Mouse (Mus musculus) forebrain, embryonic 14.5 days (tissue): ENCODE measurements around the gene Mtx1. TPM values are rescaled to one million over a fixed set of nuclear protein-coding genes. Genes with fewer than 3 reads are reported as not detected.

Experiments used
- ATAC-seq: fragments of 200-750 bp; cut with Nextera tagmentation; 2 replicates; pipeline ENCODE4 v1.8.0; 2017; ENCODE audit warnings: mild to moderate bottlenecking, moderate library complexity
- DNase-seq: peaks from one replicate; pipeline ENCODE4 v3.0.0-alpha.2; 2015; ENCODE audit warnings: low spot score
- H3K27ac ChIP-seq: fragments of 300-500 bp; sonication (generic); 2 replicates; pipeline ENCODE4 v1.5.1; 2014; ENCODE audit warnings: low read depth, mild to moderate bottlenecking, control low read depth, low read length, moderate library complexity
- H3K27me3 ChIP-seq: fragments of 300-500 bp; sonication (generic); replicated peaks from 2 replicates; pipeline ENCODE4 v1.6.1; 2014; ENCODE audit warnings: low read length, control low read depth, mixed read lengths; ENCODE audit not compliant: control insufficient read depth, insufficient read depth
- H3K36me3 ChIP-seq: fragments of 300-500 bp; sonication (generic); 2 replicates; pipeline ENCODE4 v1.6.1; 2014; ENCODE audit warnings: low read length, control low read depth; ENCODE audit not compliant: control insufficient read depth, insufficient read depth
- H3K4me1 ChIP-seq: fragments of 300-500 bp; sonication (generic); 2 replicates; pipeline ENCODE4 v1.6.1; 2014; ENCODE audit warnings: antibody characterized with exemption, low read length, control low read depth; ENCODE audit not compliant: control insufficient read depth, insufficient read depth
- H3K4me2 ChIP-seq: fragments of 300-500 bp; sonication (generic); 2 replicates; pipeline ENCODE4 v1.6.1; 2014; ENCODE audit warnings: mild to moderate bottlenecking, control low read depth, low read length
- H3K4me3 ChIP-seq: fragments of 300-500 bp; sonication (generic); 2 replicates; pipeline ENCODE4 v1.5.1; 2014; ENCODE audit warnings: low read depth, low read length, control low read depth
- H3K9ac ChIP-seq: fragments of 300-500 bp; sonication (generic); 2 replicates; pipeline ENCODE4 v1.6.1; 2014; ENCODE audit warnings: mild to moderate bottlenecking, low read length, control low read depth, moderate library complexity
- H3K9me3 ChIP-seq: fragments of 300-500 bp; sonication (generic); replicated peaks from 2 replicates; pipeline ENCODE4 v1.6.1; 2016; ENCODE audit warnings: low read length, control low read depth, mixed read lengths; ENCODE audit not compliant: control insufficient read depth
- WGBS: fragments of 180-500 bp; shearing (Covaris S2); extraction: QIAGEN DNeasy Blood & Tissue Kit; methylation state at CpG from one replicate; pipeline ENCODE4 v1.1.7; 2014; 5-methylcytosine and 5-hydroxymethylcytosine counted together
- polyA plus RNA-seq: library from polyadenylated mRNA; unstranded; fragments of >200 nt; fragmentation: Nextera tagmentation; extraction: Ambion mirVana; gene quantifications from 2 replicates; pipeline ENCODE4 v1.2.1, GENCODE M21; 2014

The Mtx1 gene
- polyA plus RNA-seq, 1 experiment from 2014 or later, result 182 TPM

- no peak for ATAC-seq
- Histone ChIP-seq H3K27ac (no peak overlapping the region), H3K27me3 (no peaks in the 10 kb centered on the region), H3K9me3 (no peaks in the 10 kb centered on the region), H3K4me1 (peaks cover 8% of the 10 kb centered on the region), H3K4me3 (no peak overlapping the region), H3K9ac (no peak overlapping the region), H3K4me2 (no peak overlapping the region), H3K36me3 (peaks cover 12% of the 10 kb centered on the region)
- no peak for DNase-seq
- WGBS, result 28% methylated on average over 23 of the region's 23 CpGs
Observed at GRCm38 (mm10) chr3:89187197-89187596, 39.7 kb downstream of the Mtx1 start.

- Histone ChIP-seq H3K27ac (no peak overlapping the region), H3K36me3 (peaks cover 44% of the 10 kb centered on the region), H3K4me3 (peak overlapping the region; percentile 58), H3K4me2 (peak overlapping the region; percentile 91), H3K4me1 (peaks cover 8% of the 10 kb centered on the region), H3K9ac (peak overlapping the region; percentile 89), H3K27me3 (no peaks in the 10 kb centered on the region), H3K9me3 (no peaks in the 10 kb centered on the region)
- ATAC-seq (no peak), DNase-seq (no peak)
- 77% methylated on average over 6 of the region's 6 CpGs for WGBS
Observed at GRCm38 (mm10) chr3:89183959-89184315, 43.0 kb downstream of the Mtx1 start.

GRCm38 (mm10) chr3:89183058-89183958 lies 43.6 kb downstream of the Mtx1 start, which contains the start of gene Fam189b:
TSS of gene Fam189b (plus strand) at chr3:89183143.
- Histone ChIP-seq H3K9ac (peak within 1 kb of the TSS; percentile 89), H3K4me1 (peaks cover 10% of the 10 kb centered on the region), H3K9me3 (no peaks in the 10 kb centered on the region), H3K27ac (peak within 1 kb of the TSS; percentile 89), H3K4me3 (peak within 1 kb of the TSS; percentile 58), H3K4me2 (peak within 1 kb of the TSS; percentile 91), H3K36me3 (peaks cover 40% of the 10 kb centered on the region), H3K27me3 (no peaks in the 10 kb centered on the region)
- 4% methylated on average over 38 of the region's 39 CpGs for WGBS
- DNase-seq, result peak; percentile 93
- peak; percentile 95 for ATAC-seq

- peak overlapping the region; percentile 89; the same call in 1 of the 2 replicates for H3K27ac ChIP-seq
- peaks cover 38% of the 10 kb centered on the region for H3K36me3 ChIP-seq
- H3K4me1 ChIP-seq, result peaks cover 16% of the 10 kb centered on the region
- no peaks in the 10 kb centered on the region for H3K27me3 ChIP-seq
- H3K9ac ChIP-seq, result peak overlapping the region; percentile 89; the same call in 1 of the 2 replicates
- WGBS, result 50% methylated on average over 7 of the region's 7 CpGs
- H3K4me2 ChIP-seq, result peak overlapping the region; percentile 91
- DNase-seq (no peak), ATAC-seq (no peak)
- no peaks in the 10 kb centered on the region for H3K9me3 ChIP-seq
- peak overlapping the region; percentile 58 for H3K4me3 ChIP-seq
Observed at GRCm38 (mm10) chr3:89182531-89183057, 44.3 kb downstream of the Mtx1 start.

GRCm38 (mm10) chr3:89181749-89182500 lies 45.0 kb downstream of the Mtx1 start:
- 94% methylated on average over 27 of the region's 27 CpGs for WGBS
- Histone ChIP-seq H3K4me1 (peaks cover 16% of the 10 kb centered on the region), H3K27ac (no peak overlapping the region), H3K4me2 (no peak overlapping the region), H3K4me3 (no peak overlapping the region), H3K9me3 (no peaks in the 10 kb centered on the region), H3K27me3 (no peaks in the 10 kb centered on the region), H3K9ac (no peak overlapping the region), H3K36me3 (peaks cover 38% of the 10 kb centered on the region)
- no peak for DNase-seq
- no peak for ATAC-seq

- no peak for DNase-seq
- Histone ChIP-seq H3K4me1 (peaks cover 16% of the 10 kb centered on the region), H3K9me3 (no peaks in the 10 kb centered on the region), H3K4me2 (no peak overlapping the region), H3K4me3 (no peak overlapping the region), H3K27ac (no peak overlapping the region), H3K27me3 (no peaks in the 10 kb centered on the region), H3K36me3 (peaks cover 64% of the 10 kb centered on the region), H3K9ac (0 out of 2 replicates have a peak overlapping the region, but pooled peaks have one; percentile 17)
- WGBS, result 93% methylated on average over 11 of the region's 11 CpGs
- ATAC-seq, result no peak
Observed at GRCm38 (mm10) chr3:89179056-89179455, 47.8 kb downstream of the Mtx1 start.

- Histone ChIP-seq H3K4me3 (peak overlapping the region; percentile 68), H3K4me1 (peaks cover 8% of the 10 kb centered on the region), H3K27me3 (no peaks in the 10 kb centered on the region), H3K36me3 (peaks cover 74% of the 10 kb centered on the region), H3K9ac (peak overlapping the region; percentile 78), H3K4me2 (peak overlapping the region; percentile 92), H3K27ac (0 out of 2 replicates have a peak overlapping the region, but pooled peaks have one; percentile 9), H3K9me3 (no peaks in the 10 kb centered on the region)
- 12% methylated on average over 6 of the region's 6 CpGs for WGBS
- no peak for DNase-seq
- ATAC-seq, result no peak
Observed at GRCm38 (mm10) chr3:89178107-89178385, 48.8 kb downstream of the Mtx1 start.

- Histone ChIP-seq H3K4me2 (peak within 1 kb of the TSS; percentile 92), H3K27ac (0 out of 2 replicates have a peak within 1 kb of the TSS, but pooled peaks have one; percentile 9), H3K36me3 (peaks cover 78% of the 10 kb centered on the region), H3K9me3 (no peaks in the 10 kb centered on the region), H3K27me3 (no peaks in the 10 kb centered on the region), H3K4me1 (peaks cover 8% of the 10 kb centered on the region), H3K4me3 (peak within 1 kb of the TSS; percentile 68), H3K9ac (peak within 1 kb of the TSS; percentile 78)
- DNase-seq, result peak; percentile 98
- peak; percentile 97 for ATAC-seq
- under 1% methylated on average over 43 of the region's 43 CpGs for WGBS
Observed at GRCm38 (mm10) chr3:89177242-89178106, 49.4 kb downstream of the Mtx1 start, which contains the start of gene Scamp3. TSS of gene Scamp3 (plus strand) at chr3:89177473.
